ENCODE assay signal across 10 mouse cellular contexts in genomic region chr2:35291856-35292255, GRCm38 (mm10). TPM values are rescaled to one million over a fixed set of nuclear protein-coding genes. Genes with fewer than 3 reads are reported as not detected.
DNase-seq lines count a peak whose midpoint lies in the region; ATAC-seq and TF ChIP-seq lines count a peak whose summit lies in the region.
"Had no signal": no experiment of that assay in that cellular context is flagged by ENCODE, and none has a peak within 500 bp of the region (broad histone marks: within the 10 kb centered on the region; RNA-seq: fewer than 3 reads in every experiment).

No protein-coding gene starts in this region.

- no peak overlapping the region for H3K9ac ChIP-seq in heart, embryonic 16.5 days (ENCODE audit: low read length)
- H3K9ac ChIP-seq: embryonic facial prominence, embryonic 15.5 days; liver, embryonic 15.5 days had no signal

- peaks cover 34% of the 10 kb centered on the region for H3K36me3 ChIP-seq in heart, embryonic 16.5 days (ENCODE audit: control insufficient read depth, insufficient read depth)
- peaks cover 3% of the 10 kb centered on the region; the same call in 1 of the 2 replicates for H3K36me3 ChIP-seq in thymus, adult 2 months (ENCODE audit: control insufficient read depth, insufficient read depth, low read length)
- H3K36me3 ChIP-seq in spleen, adult 2 months (ENCODE audit: control insufficient read depth, insufficient read depth, low read length): peaks cover 7% of the 10 kb centered on the region

- H3K4me3 ChIP-seq in heart, embryonic 16.5 days (ENCODE audit: low read length): no peak overlapping the region
- no peak overlapping the region for H3K4me3 ChIP-seq in thymus, adult 2 months (ENCODE audit: control insufficient read depth, insufficient read depth, low read length)
- no peak overlapping the region for H3K4me3 ChIP-seq in spleen, adult 2 months (ENCODE audit: extremely low read depth, insufficient read depth, insufficient read length)
- H3K4me3 ChIP-seq: embryonic facial prominence, embryonic 15.5 days; liver, embryonic 15.5 days had no signal

- H3K9me3 ChIP-seq in heart, embryonic 16.5 days (replicated peaks; ENCODE audit: control insufficient read depth, low read length): no peaks in the 10 kb centered on the region
- H3K9me3 ChIP-seq: embryonic facial prominence, embryonic 15.5 days; liver, embryonic 15.5 days had no signal

- H3K4me2 ChIP-seq in heart, embryonic 16.5 days (ENCODE audit: low read depth, low read length): no peak overlapping the region
- H3K4me2 ChIP-seq: embryonic facial prominence, embryonic 15.5 days; liver, embryonic 15.5 days had no signal

- H3K4me1 ChIP-seq in heart, embryonic 16.5 days (ENCODE audit: control insufficient read depth, insufficient read depth, low read length): peaks cover 10% of the 10 kb centered on the region
- H3K4me1 ChIP-seq in thymus, adult 2 months (replicated peaks; ENCODE audit: control insufficient read depth, insufficient read depth, low read length): no peaks in the 10 kb centered on the region
- no peaks in the 10 kb centered on the region for H3K4me1 ChIP-seq in spleen, adult 2 months (ENCODE audit: control insufficient read depth, insufficient read depth, insufficient read length)
- H3K4me1 ChIP-seq: liver, embryonic 15.5 days had no signal

- ATAC-seq in heart, embryonic 16.5 days (replicated peaks; ENCODE audit: extremely low read depth, insufficient read depth, low FRiP score): no peak

- peak overlapping the region; percentile 82; the same call in 1 of the 2 replicates for H3K27ac ChIP-seq in heart, embryonic 16.5 days (ENCODE audit: low read length)
- H3K27ac ChIP-seq in thymus, adult 2 months (ENCODE audit: control insufficient read depth, insufficient read depth, low read length): no peak overlapping the region
- H3K27ac ChIP-seq in spleen, adult 2 months (ENCODE audit: insufficient read depth, low read length): no peak overlapping the region
- H3K27ac ChIP-seq: embryonic facial prominence, embryonic 15.5 days; liver, embryonic 15.5 days had no signal

- TF ChIP-seq CTCF in thymus, adult 2 months (IDR thresholded peaks at IDR 0.05; ENCODE audit: borderline replicate concordance, control insufficient read depth, extremely low read depth, insufficient read depth, low read length, poor library complexity): no peak
- TF ChIP-seq CTCF in spleen, adult 2 months (IDR thresholded peaks at IDR 0.05; ENCODE audit: extremely low read depth, insufficient read depth, insufficient read length, insufficient replicate concordance): peak; percentile 16; the same call in 1 of the 2 replicates

- TF ChIP-seq POLR2A in thymus, adult 2 months (IDR thresholded peaks at IDR 0.05; ENCODE audit: control insufficient read depth, extremely low read depth, insufficient read depth, low read length, poor library complexity): no peak
- no peak for TF ChIP-seq POLR2A in spleen, adult 2 months (IDR thresholded peaks at IDR 0.05; ENCODE audit: low read depth, low read length)

- WGBS in heart, embryonic 16.5 days: 19% methylated on average over 3 of the region's 3 CpGs
- 31% methylated on average over 3 of the region's 3 CpGs for WGBS in thymus, adult 2 months
- WGBS in spleen, adult 2 months: 35% methylated on average over 3 of the region's 3 CpGs

- no peak for DNase-seq in heart, adult 11 months
- peak; percentile 59 for DNase-seq in thymus, adult 2 months
- DNase-seq in thymus, adult 18-20 months: no peak
- peak; percentile 32 for DNase-seq in cerebellum, adult 9-11 months
- DNase-seq in layer of hippocampus, postnatal 10 days (ENCODE audit: low spot score in 2 of 2): peak; percentile 51 to 61
- peak; percentile 12 to 52 for DNase-seq in spleen, adult 2 months (ENCODE audit: low read depth in 1 of 2, low spot score in 2 of 2)
- DNase-seq in ovary, postnatal 14 days (ENCODE audit: low spot score): no peak

- no peaks in the 10 kb centered on the region for H3K27me3 ChIP-seq in heart, embryonic 16.5 days (ENCODE audit: control insufficient read depth, insufficient read depth, low read length)
- no peaks in the 10 kb centered on the region for H3K27me3 ChIP-seq in thymus, adult 2 months (ENCODE audit: control insufficient read depth, insufficient read depth, low read length)
- no peaks in the 10 kb centered on the region for H3K27me3 ChIP-seq in spleen, adult 2 months (ENCODE audit: control insufficient read depth, insufficient read depth, low read length)
- H3K27me3 ChIP-seq: embryonic facial prominence, embryonic 15.5 days; liver, embryonic 15.5 days had no signal

RNA-seq across cellular contexts. Expression of gene Gsn, which starts 35.7 kb away (rescaled TPM):
- 348 and 376 TPM in 2 replicates for polyA plus RNA-seq in heart, embryonic 16.5 days (2015; fragmentation: Nextera tagmentation; extraction: Ambion mirVana)
- polyA plus RNA-seq in thymus, adult 2 months (2012; rRNA removed): 393 and 535 TPM in 2 replicates
- 10 to 100 TPM; 23.9 to 24.2 TPM for total RNA-seq in layer of hippocampus, postnatal 10 days (2021)
- polyA plus RNA-seq in spleen, adult 2 months (2012; rRNA removed): 183 and 203 TPM in 2 replicates

RNA-seq across cellular contexts. Expression of gene Stom, which starts 44.9 kb away (rescaled TPM):
- polyA plus RNA-seq in heart, embryonic 16.5 days (2015; fragmentation: Nextera tagmentation; extraction: Ambion mirVana): 61.1 and 64.2 TPM in 2 replicates
- 18.8 and 19.4 TPM in 2 replicates for polyA plus RNA-seq in thymus, adult 2 months (2012; rRNA removed)
- total RNA-seq in layer of hippocampus, postnatal 10 days (2021): 1 to 10 TPM; 9.1 to 9.8 TPM
- 34.3 and 41.9 TPM in 2 replicates for polyA plus RNA-seq in spleen, adult 2 months (2012; rRNA removed)

Comparison
In these comparisons a context has a peak if more than half of its experiments do, and no peak if none do; other contexts are left out.
1. DNase-seq: peak in thymus, adult 2 months (single experiment), cerebellum, adult 9-11 months (single experiment), layer of hippocampus, postnatal 10 days (2 of 2) and spleen, adult 2 months (2 of 2); none in heart, adult 11 months (single experiment), thymus, adult 18-20 months (0 of 2) and ovary, postnatal 14 days (single experiment).